Mouse (Mus musculus) heart, postnatal 0 days (tissue): Measurements from ENCODE around the gene Gpx6. TPM values are rescaled to one million over a fixed set of nuclear protein-coding genes. Genes with fewer than 3 reads are reported as not detected.

ENCODE experiments used
- ATAC-seq: fragments of 200-750 bp; cut with Nextera tagmentation; 2 replicates; pipeline ENCODE4 v1.8.0; 2017; ENCODE audit warnings: low read depth, moderate number of reproducible peaks, moderate library complexity; ENCODE audit not compliant: insufficient read depth
- DNase-seq: peaks from one replicate; pipeline ENCODE4 v3.0.0-alpha.2; 2016; ENCODE audit warnings: low spot score
- H3K27ac ChIP-seq: fragments of 300-500 bp; sonication (generic); 2 replicates; pipeline ENCODE4 v1.5.1; 2014; ENCODE audit warnings: low read depth, mild to moderate bottlenecking
- H3K27me3 ChIP-seq: fragments of 300-500 bp; sonication (generic); 2 replicates; pipeline ENCODE4 v1.6.1; 2014; ENCODE audit warnings: low read length, mixed read lengths; ENCODE audit not compliant: control insufficient read depth, insufficient read depth
- H3K36me3 ChIP-seq: fragments of 300-500 bp; sonication (generic); replicated peaks from 2 replicates; pipeline ENCODE4 v1.6.1; 2014; ENCODE audit warnings: low read length, mixed read lengths; ENCODE audit not compliant: control insufficient read depth, insufficient read depth
- H3K4me1 ChIP-seq: fragments of 300-500 bp; sonication (generic); 2 replicates; pipeline ENCODE4 v1.6.1; 2014; ENCODE audit warnings: antibody characterized with exemption; ENCODE audit not compliant: control insufficient read depth, insufficient read depth
- H3K4me2 ChIP-seq: fragments of 300-500 bp; sonication (generic); 2 replicates; pipeline ENCODE4 v1.6.1; 2014; ENCODE audit warnings: low read depth, mild to moderate bottlenecking, low read length, moderate library complexity
- H3K4me3 ChIP-seq: fragments of 300-500 bp; sonication (generic); 2 replicates; pipeline ENCODE4 v1.5.1; 2014; ENCODE audit warnings: low read depth, low read length
- H3K9ac ChIP-seq: fragments of 300-500 bp; sonication (generic); replicated peaks from 2 replicates; pipeline ENCODE4 v1.6.1; 2014; ENCODE audit warnings: low read depth, low read length, mixed read lengths
- H3K9me3 ChIP-seq: fragments of 300-500 bp; sonication (generic); replicated peaks from 2 replicates; pipeline ENCODE4 v1.6.1; 2016; ENCODE audit warnings: low read length; ENCODE audit not compliant: control insufficient read depth
- CTCF ChIP-seq: IDR thresholded peaks from 2 replicates; pipeline ENCODE4 v1.5.1; 2016; ENCODE audit warnings: antibody characterized with exemption, control low read depth, low read depth
- EP300 ChIP-seq: IDR thresholded peaks from 2 replicates; pipeline ENCODE4 v1.6.1; 2016; ENCODE audit warnings: antibody characterized with exemption, low read depth
- WGBS: fragments of 180-500 bp; shearing (Covaris S2); extraction: QIAGEN DNeasy Blood & Tissue Kit; methylation state at CpG from one replicate; pipeline ENCODE4 v1.1.7; 2014; 5-methylcytosine and 5-hydroxymethylcytosine counted together
- polyA plus RNA-seq: library from polyadenylated mRNA; unstranded; fragments of >200 nt; fragmentation: Nextera tagmentation; extraction: Ambion mirVana; gene quantifications from 2 replicates; pipeline ENCODE4 v1.2.1, GENCODE M21; 2015
- total RNA-seq: library from RNA; depleted of rRNA; stranded (reverse); fragments of >200 nt; gene quantifications from 2 replicates; pipeline ENCODE4 v1.2.3, GENCODE M21; 2014; ENCODE audit warnings: low replicate concordance; rRNA removed

Gene Gpx6
- not detected in 2 replicates for total RNA-seq
- not detected in 2 replicates for polyA plus RNA-seq

DNA sequence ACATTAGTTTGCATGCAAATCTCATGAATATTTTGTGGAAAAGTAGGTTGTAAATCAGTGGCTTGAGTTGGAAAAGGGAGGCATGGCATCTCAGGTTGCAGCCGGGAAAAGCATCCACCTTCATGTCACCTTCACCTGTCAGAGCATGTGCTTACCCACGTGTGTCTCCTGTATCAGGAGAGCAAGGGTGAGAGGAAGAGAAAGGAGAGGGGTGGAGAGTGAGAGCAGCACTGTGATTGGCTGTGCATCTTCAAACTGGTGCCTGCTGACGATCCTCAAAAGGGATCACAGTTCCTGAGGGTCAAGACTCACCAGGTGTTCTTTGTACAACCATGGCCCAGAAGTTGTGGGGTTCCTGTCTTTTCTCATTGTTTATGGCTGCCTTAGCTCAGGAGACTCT lies at the start of gene Gpx6:
TSS of gene Gpx6 (plus strand) at position 200 of the 400 bp plus-strand sequence.
- Histone ChIP-seq H3K4me2 (no peak within 1 kb of the TSS), H3K9me3 (no peaks in the 10 kb centered on the region), H3K4me3 (no peak within 1 kb of the TSS), H3K36me3 (no peaks in the 10 kb centered on the region), H3K27me3 (no peaks in the 10 kb centered on the region), H3K4me1 (no peaks in the 10 kb centered on the region), H3K27ac (no peak within 1 kb of the TSS), H3K9ac (no peak within 1 kb of the TSS)
- ATAC-seq (no peak), DNase-seq (no peak)
- WGBS, result 23% methylated on average over 3 of the region's 3 CpGs
- TF ChIP-seq EP300, result no peak
- TF ChIP-seq CTCF, result no peak

DNA sequence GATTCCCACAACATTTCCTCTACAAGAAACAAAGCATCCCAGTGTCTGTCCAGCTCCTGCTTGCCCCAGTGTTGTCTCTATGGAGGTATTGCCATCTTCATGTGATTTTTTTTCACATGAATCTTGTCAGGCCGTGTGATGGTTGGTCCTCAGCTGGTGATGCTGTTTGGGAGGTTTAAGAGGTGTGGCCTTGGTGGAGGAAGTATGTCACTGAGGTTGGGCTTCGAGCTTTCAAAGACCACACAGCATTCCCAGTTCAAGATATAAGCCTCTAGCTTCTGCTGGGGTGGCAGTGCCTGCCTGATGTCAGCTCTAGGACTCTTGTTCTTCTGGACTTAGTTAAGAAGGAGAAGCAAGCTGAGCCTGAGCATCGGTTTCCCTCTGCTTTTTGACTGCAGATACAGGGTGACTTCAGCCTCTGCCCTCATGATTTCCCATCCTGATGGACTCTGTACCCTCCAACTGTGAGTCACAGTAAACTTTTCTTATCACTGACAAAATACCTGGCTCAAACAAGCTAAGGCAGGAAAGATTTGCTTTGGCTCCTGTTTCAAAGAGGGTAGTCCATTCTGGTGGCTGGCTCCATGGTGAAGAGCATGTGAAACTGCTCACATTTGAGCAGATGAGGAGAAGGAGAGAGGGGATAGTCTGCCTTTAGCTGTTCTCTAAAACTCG lies 49.0 kb upstream of the Gpx6 start:
- H3K27me3 ChIP-seq, result peaks cover 35% of the 10 kb centered on the region
- no peak overlapping the region for H3K4me2 ChIP-seq
- DNase-seq (no peak), ATAC-seq (no peak)
- peaks cover 21% of the 10 kb centered on the region for H3K4me1 ChIP-seq
- H3K9ac ChIP-seq, result no peak overlapping the region
- 57% methylated on average over 4 of the region's 4 CpGs for WGBS
- no peaks in the 10 kb centered on the region for H3K36me3 ChIP-seq
- H3K27ac ChIP-seq, result no peak overlapping the region
- H3K9me3 ChIP-seq, result no peaks in the 10 kb centered on the region
- H3K4me3 ChIP-seq, result no peak overlapping the region
- no peak for TF ChIP-seq CTCF
- no peak for TF ChIP-seq EP300

DNA sequence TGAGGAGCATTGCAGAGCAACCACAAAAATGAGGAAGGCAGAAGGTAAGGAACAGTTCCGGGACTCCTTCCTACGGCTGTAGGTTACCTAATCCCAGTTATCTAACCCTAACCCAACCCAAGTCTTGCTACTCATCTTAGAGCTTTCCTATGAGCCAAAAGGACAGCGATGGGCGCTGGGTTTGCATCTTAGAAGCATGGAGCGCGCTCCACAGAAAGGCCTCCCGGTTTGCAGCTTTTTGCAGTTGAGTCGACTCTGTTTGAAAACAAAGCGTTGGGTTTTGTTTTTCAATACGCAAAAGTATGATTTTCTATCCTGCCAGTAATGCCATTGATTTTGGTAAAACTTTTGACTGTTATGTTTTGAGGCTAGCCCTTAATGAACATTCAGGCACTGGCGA lies 48.0 kb upstream of the Gpx6 start:
- H3K27me3 ChIP-seq, result peaks cover 29% of the 10 kb centered on the region
- H3K4me3 ChIP-seq, result peak overlapping the region; percentile 24
- no peak overlapping the region for H3K27ac ChIP-seq
- H3K9ac ChIP-seq, result no peak overlapping the region
- peak overlapping the region; percentile 43 for H3K4me2 ChIP-seq
- no peaks in the 10 kb centered on the region for H3K9me3 ChIP-seq
- no peaks in the 10 kb centered on the region for H3K36me3 ChIP-seq
- peaks cover 17% of the 10 kb centered on the region for H3K4me1 ChIP-seq
- ATAC-seq (no peak), DNase-seq (no peak)
- TF ChIP-seq CTCF, result no peak
- TF ChIP-seq EP300, result no peak
- 7% methylated on average over 11 of the region's 11 CpGs for WGBS

DNA sequence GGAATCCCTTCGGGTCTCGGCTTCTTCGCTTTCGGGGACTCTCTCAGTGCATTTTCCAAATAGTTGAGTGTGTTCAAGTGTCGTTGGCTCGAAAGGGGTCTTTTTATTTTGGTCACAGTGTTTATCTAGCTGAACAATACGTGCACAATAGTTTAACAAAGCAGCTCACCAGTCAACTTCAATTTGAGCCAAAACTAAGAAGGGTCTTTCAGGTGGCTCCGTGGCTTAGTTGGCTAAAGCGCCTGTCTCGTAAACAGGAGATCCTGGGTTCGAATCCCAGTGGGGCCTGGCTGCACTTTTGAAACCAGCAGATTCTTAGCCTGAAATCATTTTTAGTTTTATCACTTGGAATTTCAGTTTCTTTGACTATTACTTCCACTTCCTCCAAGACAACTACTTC lies 47.6 kb upstream of the Gpx6 start:
- H3K9ac ChIP-seq, result no peak overlapping the region
- H3K36me3 ChIP-seq, result no peaks in the 10 kb centered on the region
- H3K4me3 ChIP-seq, result peak overlapping the region; percentile 24
- ATAC-seq (no peak), DNase-seq (no peak)
- TF ChIP-seq CTCF, result no peak
- no peak for TF ChIP-seq EP300
- peaks cover 13% of the 10 kb centered on the region for H3K4me1 ChIP-seq
- H3K27ac ChIP-seq, result no peak overlapping the region
- peaks cover 24% of the 10 kb centered on the region for H3K27me3 ChIP-seq
- WGBS, result under 1% methylated on average over 11 of the region's 11 CpGs
- H3K9me3 ChIP-seq, result no peaks in the 10 kb centered on the region
- peak overlapping the region; percentile 43 for H3K4me2 ChIP-seq

DNA sequence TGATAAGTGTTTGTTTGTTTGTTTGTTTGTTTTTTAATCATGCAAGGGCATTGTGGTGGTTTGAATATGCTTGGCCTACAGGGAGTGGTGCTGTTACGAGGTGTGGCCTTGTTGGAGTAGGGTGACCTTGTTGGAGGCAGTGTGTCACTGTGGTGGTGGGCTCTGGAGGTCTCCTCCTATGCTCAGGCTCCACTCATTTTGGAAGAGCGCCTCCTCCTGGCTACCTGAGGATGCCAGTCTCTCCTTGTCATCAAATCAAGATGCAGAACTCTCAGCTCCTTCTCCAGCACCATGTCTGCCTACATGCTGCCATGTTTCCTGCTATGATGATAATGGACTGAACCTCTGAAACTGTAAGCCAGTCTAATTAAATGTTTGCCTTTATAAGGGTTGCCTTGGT lies 46.2 kb upstream of the Gpx6 start:
- Histone ChIP-seq H3K27me3 (peaks cover 24% of the 10 kb centered on the region; the same call in 1 of the 2 replicates), H3K4me2 (no peak overlapping the region), H3K9ac (no peak overlapping the region), H3K36me3 (no peaks in the 10 kb centered on the region), H3K9me3 (no peaks in the 10 kb centered on the region), H3K27ac (no peak overlapping the region), H3K4me1 (0 out of 2 replicates have a peak, but pooled peaks cover 5% of the 10 kb centered on the region), H3K4me3 (no peak overlapping the region)
- WGBS, result 62% methylated on average over 2 of the region's 2 CpGs
- TF ChIP-seq CTCF (no peak), EP300 (no peak)
- DNase-seq (no peak), ATAC-seq (no peak)
